14 mouse cellular contexts compared by ENCODE assay signal in genomic region chr11:72659918-72660317, GRCm38 (mm10). TPM values are rescaled to one million over a fixed set of nuclear protein-coding genes. Genes with fewer than 3 reads are reported as not detected.
A peak's percentile ranks its signal among the peaks of the same experiment; 100 is the strongest.
DNase-seq lines count a peak whose midpoint lies in the region; ATAC-seq and TF ChIP-seq lines count a peak whose summit lies in the region.
"Had no signal": no experiment of that assay in that cellular context is flagged by ENCODE, and none has a peak within 500 bp of the region (broad histone marks: within the 10 kb centered on the region; RNA-seq: fewer than 3 reads in every experiment).

No protein-coding gene starts in this region.

- no peak overlapping the region for H3K4me2 ChIP-seq in kidney, postnatal 0 days (ENCODE audit: low read length)
- no peak overlapping the region for H3K4me2 ChIP-seq in midbrain, postnatal 0 days (ENCODE audit: low read depth, low read length, poor library complexity, severe bottlenecking)
- no peak overlapping the region for H3K4me2 ChIP-seq in midbrain, embryonic 15.5 days
- H3K4me2 ChIP-seq: heart, embryonic 15.5 days; hindbrain, embryonic 13.5 days; midbrain, embryonic 12.5 days had no signal

- no peak overlapping the region for H3K4me3 ChIP-seq in kidney, postnatal 0 days (replicated peaks; ENCODE audit: low read depth, low read length)
- no peak overlapping the region for H3K4me3 ChIP-seq in midbrain, postnatal 0 days (ENCODE audit: low read depth, low read length)
- H3K4me3 ChIP-seq in midbrain, embryonic 15.5 days = no peak overlapping the region
- H3K4me3 ChIP-seq: heart, embryonic 15.5 days; hindbrain, embryonic 13.5 days; midbrain, embryonic 12.5 days had no signal

- no peaks in the 10 kb centered on the region for H3K27me3 ChIP-seq in kidney, postnatal 0 days (ENCODE audit: insufficient read depth, low read length)
- no peaks in the 10 kb centered on the region for H3K27me3 ChIP-seq in midbrain, postnatal 0 days (ENCODE audit: insufficient read depth, low read length)
- H3K27me3 ChIP-seq in midbrain, embryonic 15.5 days (replicated peaks) = no peaks in the 10 kb centered on the region
- H3K27me3 ChIP-seq in splenic B cell, adult 2 months (ENCODE audit: control insufficient read depth, insufficient read depth, low read length, poor library complexity, severe bottlenecking) = no peaks in the 10 kb centered on the region
- H3K27me3 ChIP-seq: heart, embryonic 15.5 days; hindbrain, embryonic 13.5 days; midbrain, embryonic 12.5 days had no signal

- H3K27ac ChIP-seq in kidney, postnatal 0 days = no peak overlapping the region
- H3K27ac ChIP-seq in midbrain, postnatal 0 days (ENCODE audit: low read depth, low read length) = no peak overlapping the region
- H3K27ac ChIP-seq in midbrain, embryonic 15.5 days = no peak overlapping the region
- H3K27ac ChIP-seq: heart, embryonic 15.5 days; hindbrain, embryonic 13.5 days; midbrain, embryonic 12.5 days had no signal

- no peaks in the 10 kb centered on the region for H3K36me3 ChIP-seq in kidney, postnatal 0 days (ENCODE audit: insufficient read depth, low read length)
- no peaks in the 10 kb centered on the region for H3K36me3 ChIP-seq in midbrain, postnatal 0 days (ENCODE audit: insufficient read depth, low read length)
- H3K36me3 ChIP-seq in midbrain, embryonic 15.5 days (replicated peaks) = no peaks in the 10 kb centered on the region
- H3K36me3 ChIP-seq in splenic B cell, adult 2 months (ENCODE audit: control insufficient read depth, insufficient read depth, low read length, poor library complexity, severe bottlenecking) = no peaks in the 10 kb centered on the region
- H3K36me3 ChIP-seq: heart, embryonic 15.5 days; hindbrain, embryonic 13.5 days; midbrain, embryonic 12.5 days had no signal

- no peak for ATAC-seq in kidney, postnatal 0 days (replicated peaks; ENCODE audit: low FRiP score, low read depth)
- ATAC-seq in midbrain, postnatal 0 days (ENCODE audit: low FRiP score) = no peak
- ATAC-seq in midbrain, embryonic 15.5 days (replicated peaks) = no peak

- H3K9me3 ChIP-seq in kidney, postnatal 0 days (replicated peaks; ENCODE audit: low read length) = no peaks in the 10 kb centered on the region
- no peaks in the 10 kb centered on the region for H3K9me3 ChIP-seq in midbrain, postnatal 0 days (ENCODE audit: low read length)
- no peaks in the 10 kb centered on the region for H3K9me3 ChIP-seq in midbrain, embryonic 15.5 days
- H3K9me3 ChIP-seq: heart, embryonic 15.5 days; hindbrain, embryonic 13.5 days; midbrain, embryonic 12.5 days had no signal

- no peak overlapping the region for H3K9ac ChIP-seq in kidney, postnatal 0 days (ENCODE audit: low read depth, low read length)
- no peak overlapping the region for H3K9ac ChIP-seq in midbrain, postnatal 0 days (replicated peaks; ENCODE audit: low read length, poor library complexity, severe bottlenecking)
- no peak overlapping the region for H3K9ac ChIP-seq in midbrain, embryonic 15.5 days
- H3K9ac ChIP-seq: heart, embryonic 15.5 days; hindbrain, embryonic 13.5 days; midbrain, embryonic 12.5 days had no signal

- DNase-seq in kidney, postnatal 0 days (ENCODE audit: low spot score) = peak; percentile 19
- DNase-seq in kidney, postnatal 10 days = no peak
- DNase-seq in midbrain, postnatal 0 days (ENCODE audit: low spot score) = no peak
- peak; percentile 46 for DNase-seq in NIH3T3 (ENCODE audit: low read depth)
- peak; percentile 54 for DNase-seq in splenic B cell, adult 2 months (ENCODE audit: low read depth, low spot score)
- DNase-seq in thymus, adult 18-20 months = no peak
- no peak for DNase-seq in gastrocnemius, postnatal 10 days
- DNase-seq: cerebellum, postnatal 25 days; kidney, adult 8-10 months; right cerebral cortex, postnatal 14 days had no signal

- TF ChIP-seq CTCF in kidney, postnatal 0 days (IDR thresholded peaks at IDR 0.05; ENCODE audit: low read depth) = peak; percentile 55
- peak; percentile 43 for TF ChIP-seq CTCF in midbrain, postnatal 0 days (IDR thresholded peaks at IDR 0.05)

- H3K4me1 ChIP-seq in kidney, postnatal 0 days (replicated peaks; ENCODE audit: insufficient read depth, low read length) = no peaks in the 10 kb centered on the region
- H3K4me1 ChIP-seq in midbrain, postnatal 0 days (ENCODE audit: insufficient read depth, low read length) = no peaks in the 10 kb centered on the region
- no peaks in the 10 kb centered on the region for H3K4me1 ChIP-seq in midbrain, embryonic 15.5 days
- H3K4me1 ChIP-seq: heart, embryonic 15.5 days; hindbrain, embryonic 13.5 days; midbrain, embryonic 12.5 days had no signal

RNA-seq across cellular contexts. Expression of gene Ankfy1, which starts 29.9 kb away (rescaled TPM):
- 11.8 and 12.6 TPM in 2 replicates for polyA plus RNA-seq in kidney, postnatal 0 days (2015; fragmentation: Nextera tagmentation; extraction: Ambion mirVana)
- total RNA-seq in midbrain, postnatal 0 days (2014; rRNA removed) = 48.1 and 66.8 TPM in 2 replicates
- 15.6 and 19.6 TPM in 2 replicates for polyA plus RNA-seq in midbrain, postnatal 0 days (2015; fragmentation: Nextera tagmentation; extraction: Ambion mirVana)
- 28.2 and 31.8 TPM in 2 replicates for polyA plus RNA-seq in midbrain, embryonic 15.5 days (2015; fragmentation: Nextera tagmentation; extraction: Ambion mirVana)
- total RNA-seq in gastrocnemius, postnatal 10 days (2021) = 10 to 100 TPM; 17.0 to 21.9 TPM

RNA-seq across cellular contexts. Expression of gene Ube2g1, which starts 52.8 kb away (rescaled TPM):
- polyA plus RNA-seq in kidney, postnatal 0 days (2015; fragmentation: Nextera tagmentation; extraction: Ambion mirVana) = 61.2 and 63.4 TPM in 2 replicates
- total RNA-seq in midbrain, postnatal 0 days (2014; rRNA removed) = 44.2 and 46.0 TPM in 2 replicates
- 57.3 and 64.5 TPM in 2 replicates for polyA plus RNA-seq in midbrain, postnatal 0 days (2015; fragmentation: Nextera tagmentation; extraction: Ambion mirVana)
- polyA plus RNA-seq in midbrain, embryonic 15.5 days (2015; fragmentation: Nextera tagmentation; extraction: Ambion mirVana) = 81.8 and 83.3 TPM in 2 replicates
- 10 to 100 TPM; 47.7 to 48.6 TPM for total RNA-seq in gastrocnemius, postnatal 10 days (2021)

Comparison
In these comparisons a context has a peak if more than half of its experiments do, and no peak if none do; other contexts are left out.
1. DNase-seq: peak in kidney, postnatal 0 days (single experiment), NIH3T3 (single experiment) and splenic B cell, adult 2 months (single experiment); none in kidney, postnatal 10 days (single experiment), midbrain, postnatal 0 days (single experiment), thymus, adult 18-20 months (0 of 2) and gastrocnemius, postnatal 10 days (single experiment).